Mouse (Mus musculus) ES-CJ7 (cell line): ENCODE data around the gene Accsl.

Experiments used
- DNase-seq: peaks from one replicate; pipeline ENCODE4 v3.0.0; 2011; ENCODE audit warnings: low read depth, low spot score

Gene Accsl

GRCm38 (mm10) chr2:93874606-93875005 lies 5.6 kb upstream of the Accsl start:
- no peak for DNase-seq

GRCm38 (mm10) chr2:93874227-93874514 lies 5.2 kb upstream of the Accsl start:
- no peak for DNase-seq

DNA sequence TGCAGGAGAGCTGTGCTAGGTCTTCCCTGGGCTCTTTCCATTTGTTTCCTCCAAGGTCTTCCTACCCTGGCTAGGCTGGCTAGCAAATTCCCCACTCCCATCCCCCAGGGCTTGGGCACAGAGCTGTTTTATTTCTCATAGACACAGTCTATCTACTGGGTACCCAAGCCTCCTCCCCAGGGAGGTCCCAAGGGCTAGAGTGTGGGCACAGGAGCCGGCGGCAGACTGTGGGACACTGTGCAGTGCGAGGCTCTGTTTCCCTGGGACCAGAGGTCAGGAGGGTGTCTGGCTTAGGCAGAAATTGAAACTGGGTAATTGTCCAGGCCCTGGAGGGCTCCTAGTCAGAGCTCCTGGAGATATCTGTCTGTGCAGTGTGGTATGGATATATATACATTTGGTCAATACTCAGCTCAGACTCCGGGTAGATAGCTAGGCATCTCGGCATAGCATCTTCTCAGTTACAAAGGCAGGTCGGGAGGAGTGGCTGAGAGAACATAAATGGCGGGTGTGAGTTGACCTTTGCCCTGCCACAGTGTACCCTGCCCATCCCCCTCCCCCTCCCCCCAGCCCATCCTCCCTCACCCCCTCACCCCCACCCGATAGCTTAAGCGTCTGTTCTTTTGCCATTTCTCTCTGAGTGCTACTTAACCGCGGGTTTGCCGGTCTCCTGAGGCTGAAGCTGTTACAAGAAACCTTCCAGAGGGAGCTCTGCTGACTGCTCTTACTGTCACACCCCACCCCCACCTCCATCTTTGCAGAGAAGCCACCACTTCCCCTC lies 4.7 kb upstream of the Accsl start:
- DNase-seq: peak; percentile 66

- peak; percentile 40 for DNase-seq
Observed at GRCm38 (mm10) chr2:93872257-93872656, 3.3 kb upstream of the Accsl start.

DNA sequence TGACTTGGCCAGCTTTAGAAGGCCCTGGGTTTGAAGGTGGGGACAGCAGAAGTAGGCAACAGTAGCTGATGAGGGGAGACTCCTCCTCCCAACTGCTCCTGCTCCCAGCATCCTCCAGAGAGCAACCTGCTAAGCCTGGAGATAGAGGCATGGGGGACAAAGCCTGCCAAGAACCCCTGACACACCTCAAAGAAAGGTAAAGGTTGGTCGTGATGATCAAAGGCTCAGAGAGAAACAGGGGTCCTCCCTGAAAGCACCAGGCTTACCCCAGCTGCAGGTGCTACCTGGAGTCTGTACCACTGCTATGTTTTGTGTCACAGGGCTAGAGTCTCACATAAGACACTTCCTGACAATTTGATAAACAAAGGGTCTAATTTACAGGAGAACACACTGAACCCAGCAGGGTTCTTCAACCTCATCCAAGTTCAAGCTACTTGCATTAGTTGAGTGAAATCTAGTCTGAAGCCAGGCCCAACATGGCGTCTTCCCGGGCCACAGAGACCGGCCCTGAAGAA lies 2.5 kb upstream of the Accsl start:
- peak; percentile 75 for DNase-seq

GRCm38 (mm10) chr2:93870842-93871241 lies 1.9 kb upstream of the Accsl start:
- DNase-seq: peak; percentile 85

- peak; percentile 50 for DNase-seq
Observed at GRCm38 (mm10) chr2:93868566-93868965, 391 bp downstream of the Accsl start.

DNA sequence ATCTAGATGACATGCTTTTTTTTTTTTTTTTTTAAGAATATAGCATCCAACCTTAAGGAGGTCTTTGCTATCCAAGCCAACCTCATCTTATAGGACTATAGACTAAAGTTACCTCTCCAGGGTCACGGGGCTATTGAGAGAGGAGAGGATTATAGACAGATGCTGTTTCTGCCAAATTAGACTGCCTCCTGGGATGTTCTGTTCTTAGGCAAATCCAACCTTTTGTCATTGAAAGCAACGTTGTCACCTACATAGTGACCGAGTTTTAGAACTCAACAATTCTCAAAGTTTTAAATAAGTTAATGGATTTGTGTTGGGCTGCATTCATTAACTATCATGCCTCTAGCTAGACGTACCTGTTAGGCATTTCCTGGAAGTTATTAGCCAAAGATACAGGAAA lies 5.7 kb downstream of the Accsl start:
- peak; percentile 24 for DNase-seq

DNA sequence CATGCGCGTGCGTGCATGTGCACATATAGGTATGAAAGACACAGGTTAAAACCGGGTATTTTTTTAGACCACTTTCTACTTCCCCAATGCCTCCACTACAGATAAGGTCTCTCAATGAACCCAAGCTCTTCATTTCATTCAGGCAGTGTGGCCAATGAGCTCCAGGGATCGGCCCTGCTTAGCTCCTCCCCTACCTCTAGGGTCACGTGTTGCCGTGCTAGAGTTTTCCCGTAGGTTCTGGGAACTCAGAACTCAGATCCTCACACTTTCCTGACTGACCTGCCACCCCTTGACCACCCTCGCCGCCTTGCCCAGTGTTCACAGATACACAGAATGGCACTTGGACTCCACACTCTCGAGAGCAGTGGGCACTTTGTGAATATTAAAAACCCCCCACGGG lies 10.1 kb downstream of the Accsl start:
- no peak for DNase-seq

DNA sequence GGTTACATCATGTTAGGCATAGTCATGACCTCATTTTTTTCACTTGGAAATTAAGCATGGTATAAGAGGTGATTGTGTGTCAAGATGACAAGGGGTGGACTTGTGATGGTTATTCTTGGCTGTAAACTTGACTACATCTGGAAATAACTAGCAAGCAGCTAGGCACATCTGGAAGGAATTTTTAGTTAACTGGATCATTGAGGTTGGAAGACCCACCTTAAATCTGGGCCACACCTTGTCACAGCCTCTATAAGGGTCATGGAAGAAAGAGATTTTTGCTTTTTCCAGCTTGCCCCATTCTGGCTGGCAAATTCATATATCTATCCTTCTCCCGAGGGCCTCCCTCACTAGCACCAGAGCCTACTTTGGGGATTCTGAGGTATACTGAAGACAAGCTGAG lies 17.7 kb downstream of the Accsl start:
- DNase-seq: no peak

- no peak for DNase-seq
Observed at GRCm38 (mm10) chr2:93850317-93850944, 18.5 kb downstream of the Accsl start.

GRCm38 (mm10) chr2:93849505-93850089 lies 19.4 kb downstream of the Accsl start, which contains the start of gene Accs:
Accs (minus strand) TSS chr2:93849943.
- peak; percentile 94 for DNase-seq

- DNase-seq: no peak
Observed at GRCm38 (mm10) chr2:93841349-93841748, 27.6 kb downstream of the Accsl start.

DNA sequence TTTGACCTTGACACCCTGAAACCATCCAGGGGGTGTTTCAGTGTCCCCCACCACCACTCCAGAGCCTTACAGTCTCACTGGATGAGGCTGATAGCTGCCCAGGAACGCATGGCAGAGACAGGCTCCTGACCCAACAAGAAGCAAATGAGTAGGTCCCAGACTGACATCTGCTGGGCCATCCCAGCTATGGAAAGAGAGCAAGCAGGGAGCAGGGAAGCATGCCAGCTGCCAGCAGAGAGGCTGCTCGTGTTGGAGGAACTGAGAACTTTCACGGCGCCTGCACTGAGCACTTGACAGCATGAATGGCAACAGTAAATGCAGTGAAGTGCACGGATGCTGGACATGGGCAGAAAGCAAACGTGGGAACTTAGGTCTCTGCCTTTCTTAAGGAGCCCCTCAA lies 28.8 kb downstream of the Accsl start:
- no peak for DNase-seq

DNA sequence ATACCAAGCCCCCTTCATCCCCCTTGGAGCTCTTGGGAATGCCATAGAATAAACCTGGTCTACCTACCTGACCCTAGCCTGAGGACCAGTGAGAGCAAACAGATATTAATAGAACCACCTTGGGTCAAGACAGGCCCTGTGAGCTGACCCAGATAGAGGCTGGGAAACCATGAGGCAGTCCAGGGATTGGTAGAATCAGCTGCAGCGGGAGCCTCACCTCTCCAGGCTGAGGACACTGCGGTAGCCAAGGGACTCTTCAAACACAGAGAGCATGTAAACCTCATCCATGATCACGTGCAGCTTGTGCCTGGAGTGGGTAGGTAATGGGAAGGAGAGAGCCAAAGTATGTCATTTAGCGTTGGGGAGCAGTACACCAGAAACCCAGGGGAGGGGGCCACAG lies 30.0 kb downstream of the Accsl start:
- DNase-seq: no peak

- DNase-seq: peak; percentile 86
Observed at GRCm38 (mm10) chr2:93836232-93836785, 32.6 kb downstream of the Accsl start.

DNA sequence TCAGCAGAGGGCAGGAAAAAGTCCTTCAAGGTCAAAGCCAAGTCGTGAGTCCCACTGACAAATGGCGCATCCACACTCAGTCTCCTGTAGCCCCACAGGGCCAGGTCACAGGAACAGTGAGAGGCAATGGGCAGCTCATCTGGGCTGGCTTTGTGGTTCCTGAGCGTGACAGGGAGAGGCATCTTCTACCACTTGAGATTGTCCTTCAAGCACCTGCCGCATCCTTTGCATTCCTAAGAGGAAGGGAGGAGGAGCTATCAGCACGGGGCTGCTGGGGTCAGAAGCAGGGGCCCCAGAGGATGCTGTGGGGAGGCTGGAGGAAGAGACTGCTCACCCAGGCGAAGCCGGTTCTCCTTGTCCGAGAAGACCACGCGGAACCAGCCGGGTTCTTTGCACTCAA lies 33.4 kb downstream of the Accsl start:
- DNase-seq: peak; percentile 73

GRCm38 (mm10) chr2:93823519-93823918 lies 45.4 kb downstream of the Accsl start:
- peak; percentile 97 for DNase-seq

GRCm38 (mm10) chr2:93822045-93822749 lies 46.8 kb downstream of the Accsl start, which contains the start of gene Ext2:
Ext2 (minus strand) TSS chr2:93822568.
- DNase-seq: peak; percentile 86

DNA sequence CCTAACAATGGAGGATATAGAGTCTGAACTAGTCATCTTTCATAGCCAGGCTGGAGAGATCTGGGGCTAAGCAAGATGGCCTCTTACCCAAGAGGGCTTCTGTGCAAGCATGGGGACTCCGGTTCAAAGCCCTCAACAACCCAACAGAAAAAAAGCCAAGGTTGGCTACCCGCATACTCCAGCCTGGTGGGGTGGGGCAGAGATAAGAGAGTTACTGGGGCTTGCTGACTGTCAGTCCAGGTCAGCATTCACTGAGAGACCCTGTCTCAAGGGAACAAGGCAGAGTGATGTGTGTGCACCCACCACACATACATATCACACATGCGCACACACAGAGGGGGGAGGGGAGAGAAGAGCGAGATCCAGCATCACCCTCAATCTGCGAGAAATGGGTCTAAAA lies 51.2 kb downstream of the Accsl start:
- DNase-seq: no peak

DNA sequence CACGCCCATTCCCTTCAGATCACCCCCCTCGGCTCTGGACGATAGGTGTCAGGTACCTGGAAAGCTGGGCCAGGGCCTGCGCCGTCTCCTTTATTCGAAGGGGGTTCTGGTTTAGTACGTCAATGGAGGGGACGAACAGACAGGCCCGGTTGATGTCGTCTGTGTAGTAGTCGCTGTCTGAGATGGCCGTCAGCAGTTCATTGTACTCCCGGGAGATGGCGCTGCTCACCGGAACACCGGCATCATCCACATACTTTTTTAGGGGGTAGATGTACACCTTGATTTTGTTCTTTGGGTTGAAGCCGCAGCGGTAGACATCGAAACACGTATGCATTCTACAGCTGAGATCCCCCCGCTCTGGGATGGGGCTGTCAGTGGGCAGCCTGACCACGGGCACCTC lies 55.6 kb downstream of the Accsl start:
- peak; percentile 64 for DNase-seq

DNA sequence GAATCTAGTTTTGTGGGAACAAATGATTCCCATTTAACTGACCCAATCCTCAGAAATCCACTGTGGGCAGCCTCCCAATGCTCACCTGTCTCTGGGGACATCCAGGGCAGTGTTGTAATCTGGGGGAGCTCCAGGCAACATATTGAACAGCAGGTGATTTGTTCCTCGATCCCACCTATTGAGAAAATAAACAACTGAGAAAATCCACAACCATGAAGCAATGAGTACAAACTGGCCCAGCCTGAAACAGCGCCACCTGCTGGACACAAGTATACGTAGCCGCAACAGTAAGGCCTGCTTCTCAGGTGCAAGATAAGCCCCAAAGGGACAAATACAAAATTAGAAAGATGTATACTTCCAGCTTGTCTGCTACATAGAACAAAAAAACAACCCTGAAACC lies 57.1 kb downstream of the Accsl start:
- peak; percentile 68 for DNase-seq
